In genomic region chr17:36981221-36981813, GRCm38 (mm10) we compare ENCODE assay signal across 8 mouse cellular contexts. TPM values are rescaled to one million over a fixed set of nuclear protein-coding genes. Genes with fewer than 3 reads are reported as not detected.
DNase-seq lines count a peak whose midpoint lies in the region; ATAC-seq and TF ChIP-seq lines count a peak whose summit lies in the region.

Gene 2410137M14Rik (minus strand): TSS chr17:36981237.

- H3K4me1 ChIP-seq in kidney, embryonic 15.5 days = peaks cover 21% of the 10 kb centered on the region
- H3K4me1 ChIP-seq in kidney, adult 2 months (ENCODE audit: control insufficient read depth, insufficient read depth, low read length) = peaks cover 4% of the 10 kb centered on the region; the same call in 1 of the 2 replicates
- H3K4me1 ChIP-seq in heart, embryonic 10.5 days = peaks cover 12% of the 10 kb centered on the region
- H3K4me1 ChIP-seq in liver, embryonic 13.5 days (replicated peaks) = peaks cover 3% of the 10 kb centered on the region; the same call in 1 of the 2 replicates

- no peaks in the 10 kb centered on the region for H3K36me3 ChIP-seq in kidney, embryonic 15.5 days
- no peaks in the 10 kb centered on the region for H3K36me3 ChIP-seq in kidney, adult 2 months (ENCODE audit: control insufficient read depth, insufficient read depth, low read length)
- H3K36me3 ChIP-seq in heart, embryonic 10.5 days = no peaks in the 10 kb centered on the region
- no peaks in the 10 kb centered on the region for H3K36me3 ChIP-seq in liver, embryonic 13.5 days

- 8% methylated on average over 18 of the region's 18 CpGs for WGBS in kidney, embryonic 15.5 days
- WGBS in kidney, adult 2 months = 16% methylated on average over 18 of the region's 18 CpGs
- WGBS in heart, embryonic 10.5 days = 8% methylated on average over 18 of the region's 18 CpGs
- 7% methylated on average over 18 of the region's 18 CpGs for WGBS in liver, embryonic 13.5 days (ENCODE audit: insufficient replicate concordance)

- TF ChIP-seq POLR2A in kidney, adult 2 months (IDR thresholded peaks at IDR 0.05; ENCODE audit: low read depth, low read length) = no peak

- H3K27ac ChIP-seq in kidney, embryonic 15.5 days = no peak within 1 kb of the TSS
- no peak within 1 kb of the TSS for H3K27ac ChIP-seq in kidney, adult 2 months (ENCODE audit: insufficient read depth, low read depth, low read length)
- peak within 1 kb of the TSS; percentile 44 for H3K27ac ChIP-seq in heart, embryonic 10.5 days
- H3K27ac ChIP-seq in liver, embryonic 13.5 days = no peak within 1 kb of the TSS

- H3K27me3 ChIP-seq in kidney, embryonic 15.5 days = peaks cover 4% of the 10 kb centered on the region
- no peaks in the 10 kb centered on the region for H3K27me3 ChIP-seq in kidney, adult 2 months (replicated peaks; ENCODE audit: control insufficient read depth, insufficient read depth, low read length)
- H3K27me3 ChIP-seq in heart, embryonic 10.5 days (ENCODE audit: insufficient read depth, poor library complexity, severe bottlenecking) = no peaks in the 10 kb centered on the region; the same call in 1 of the 2 replicates
- H3K27me3 ChIP-seq in liver, embryonic 13.5 days = peaks cover 40% of the 10 kb centered on the region

- peak within 1 kb of the TSS; percentile 54 for H3K4me2 ChIP-seq in kidney, embryonic 15.5 days
- peak within 1 kb of the TSS; percentile 37 for H3K4me2 ChIP-seq in liver, embryonic 13.5 days

- peak within 1 kb of the TSS; percentile 22 for H3K4me3 ChIP-seq in kidney, embryonic 15.5 days (replicated peaks)
- no peak within 1 kb of the TSS for H3K4me3 ChIP-seq in kidney, adult 2 months (ENCODE audit: insufficient read depth, low read depth, low read length)
- H3K4me3 ChIP-seq in heart, embryonic 10.5 days = peak within 1 kb of the TSS; percentile 50
- H3K4me3 ChIP-seq in liver, embryonic 13.5 days (replicated peaks) = no peak within 1 kb of the TSS

- no peak within 1 kb of the TSS for H3K9ac ChIP-seq in kidney, embryonic 15.5 days
- no peak within 1 kb of the TSS for H3K9ac ChIP-seq in liver, embryonic 13.5 days

- no peak for TF ChIP-seq CTCF in kidney, adult 2 months (conservative IDR thresholded peaks at IDR 0.05; ENCODE audit: insufficient read depth, insufficient read length, low read depth, low read length)

- no peaks in the 10 kb centered on the region for H3K9me3 ChIP-seq in kidney, embryonic 15.5 days (replicated peaks)
- H3K9me3 ChIP-seq in heart, embryonic 10.5 days = no peaks in the 10 kb centered on the region
- no peaks in the 10 kb centered on the region for H3K9me3 ChIP-seq in liver, embryonic 13.5 days (replicated peaks)

- DNase-seq in kidney, adult 2 months = no peak
- DNase-seq in ZHBTc4 (ENCODE audit: low read depth, low spot score) = peak; percentile 76
- no peak for DNase-seq in heart, embryonic 10.5 days (ENCODE audit: low spot score)
- no peak for DNase-seq in liver, embryonic 13.5 days
- no peak for DNase-seq in testis, postnatal 14 days (ENCODE audit: low spot score)
- no peak for DNase-seq in urinary bladder, postnatal 10 days (ENCODE audit: low spot score)
- DNase-seq in T-cell, adult 2 months (ENCODE audit: low spot score) = no peak

- ATAC-seq in kidney, embryonic 15.5 days (replicated peaks; ENCODE audit: low FRiP score) = peak; percentile 54
- ATAC-seq in liver, embryonic 13.5 days (ENCODE audit: low read depth) = no peak

RNA-seq across cellular contexts. Expression of gene 2410137M14Rik, which starts in this region (rescaled TPM):
- polyA plus RNA-seq in kidney, embryonic 15.5 days (2015; fragmentation: Nextera tagmentation; extraction: Ambion mirVana) = not detected in 2 replicates
- 0.25 TPM in 1 of 2 replicates, not detected in the other for polyA plus RNA-seq in kidney, adult 2 months (2012; rRNA removed)
- polyA plus RNA-seq in heart, embryonic 10.5 days (2016; fragmentation: Nextera tagmentation; extraction: Ambion mirVana) = 0.19 and 0.32 TPM in 2 replicates
- polyA plus RNA-seq in liver, embryonic 13.5 days (2015; fragmentation: Nextera tagmentation; extraction: Ambion mirVana) = not detected in 2 replicates

Comparison
In these comparisons a context has a peak if more than half of its experiments do, and no peak if none do; other contexts are left out.
1. Peak in ATAC-seq, H3K4me3 ChIP-seq and H3K4me2 ChIP-seq in kidney, embryonic 15.5 days; RNA of the gene not detected or under 1 TPM.